Mouse (Mus musculus) left cerebral cortex, postnatal 14 days (tissue): ENCODE measurements around the gene Dnaja4. TPM values are rescaled to one million over a fixed set of nuclear protein-coding genes. Genes with fewer than 3 reads are reported as not detected.
"Not testable (repeated sequence)": the region's sequence is repeated elsewhere in the genome, so short reads cannot be mapped to it uniquely, and the experiment has no call there.

Experiments used
- DNase-seq, 2 experiments: peaks; one replicate each; pipeline ENCODE4 v3.0.0; 2021 to 2022; ENCODE audit warnings: low spot score in 2 of 2, mixed read lengths in 1 of 2
- intact Hi-C: fragments of 180-260 bp; cut with DNase I; formaldehyde crosslinking; loops from one replicate; pipeline ENCODE4 v1.15.1; 2025
- total RNA-seq, 2 experiments: library from RNA; stranded (reverse); gene quantifications; 2 replicates each; pipeline ENCODE4 v1.2.3; 2021

Dnaja4 gene
- total RNA-seq, 2 experiments from 2014 or later: 23.9 to 24.4 TPM

GRCm38 (mm10) chr9:54691241-54691805 is 7.3 kb upstream of the Dnaja4 start:
- intact Hi-C loops, DNase-seq: not testable (repeated sequence)

- DNase-seq: no peak
- intact Hi-C loops: no loop called here
Measured at GRCm38 (mm10) chr9:54699087-54699344, 343 bp downstream of the Dnaja4 start.

DNA sequence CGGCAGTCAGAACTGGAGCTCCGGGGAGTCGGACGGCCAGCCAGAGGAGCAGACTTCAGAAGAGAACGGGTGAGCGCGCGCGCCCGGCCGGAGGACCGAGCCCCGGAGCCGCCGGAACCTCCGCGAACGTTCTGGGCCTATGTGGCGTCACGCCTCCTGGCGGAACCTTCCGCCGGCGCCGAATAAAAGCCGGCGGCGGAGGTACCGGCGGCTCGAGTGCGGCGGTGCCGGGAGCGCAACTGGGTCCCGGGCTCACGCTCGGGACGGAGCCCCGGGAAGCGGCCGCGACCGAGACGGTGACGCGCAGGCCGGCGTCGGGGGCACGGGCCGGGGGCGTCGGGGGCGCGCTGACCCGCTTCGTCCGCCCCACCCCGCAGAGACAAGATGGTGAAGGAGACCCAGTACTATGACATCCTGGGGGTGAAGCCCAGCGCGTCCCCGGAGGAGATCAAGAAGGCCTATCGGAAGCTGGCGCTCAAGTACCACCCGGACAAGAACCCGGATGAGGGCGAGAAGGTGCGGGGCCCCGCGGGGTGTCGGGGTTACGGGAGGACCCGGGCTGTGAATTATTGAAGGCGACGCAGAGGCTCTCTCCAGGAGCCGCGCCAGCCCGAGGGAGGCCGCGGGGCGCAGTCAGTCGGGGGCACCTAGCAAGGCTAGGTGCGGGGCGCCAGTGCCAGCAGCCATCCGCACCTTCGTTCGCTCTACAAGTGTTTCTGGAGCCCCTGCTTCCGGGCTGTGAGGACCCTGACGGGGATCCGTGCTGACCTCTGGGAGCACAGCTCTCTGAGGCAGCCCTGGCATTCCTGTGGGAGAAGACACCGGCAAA is 886 bp downstream of the Dnaja4 start:
- intact Hi-C loops: no loop called here
- DNase-seq: peak; percentile 79 to 84

DNA sequence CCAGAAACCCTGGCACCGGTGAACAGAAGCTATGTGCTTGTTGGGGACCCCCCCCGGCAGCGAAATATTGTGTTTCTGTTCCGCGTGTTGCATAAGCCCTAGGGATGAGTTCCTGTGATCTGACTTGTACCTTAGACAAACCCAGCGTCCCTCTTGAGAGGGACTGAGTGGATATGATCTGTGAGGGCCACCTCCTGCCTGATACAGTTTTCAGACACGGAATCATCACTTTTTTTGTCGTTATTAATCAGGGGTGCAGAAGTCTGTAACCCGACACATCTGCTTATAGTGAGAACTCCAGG is 1.5 kb downstream of the Dnaja4 start:
- peak in 1 of 2 experiments; percentile 36 for DNase-seq
- intact Hi-C loops: no loop called here

DNA sequence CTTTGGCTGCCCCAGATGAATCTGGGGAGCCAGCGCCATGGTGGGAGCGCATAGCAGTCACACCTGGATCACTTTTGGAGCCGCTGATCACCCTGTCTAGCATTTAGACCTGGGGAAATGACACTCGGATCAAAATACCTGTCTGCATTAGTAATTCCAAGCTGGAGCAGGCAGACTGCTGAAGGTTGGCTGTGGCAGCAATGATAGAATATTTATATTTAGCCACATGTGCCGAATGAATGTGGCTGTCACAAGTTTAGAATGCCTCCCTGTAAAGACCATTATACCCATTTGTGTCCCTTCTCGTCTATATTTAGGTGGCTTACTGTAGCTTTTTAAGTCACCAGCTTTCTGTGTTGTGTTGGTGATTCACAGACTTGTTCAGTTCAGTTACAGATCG is 2.1 kb downstream of the Dnaja4 start:
- no peak for DNase-seq
- intact Hi-C loops: no loop called here

GRCm38 (mm10) chr9:54702581-54702980 is 3.9 kb downstream of the Dnaja4 start:
- intact Hi-C loops: no loop called here
- DNase-seq: no peak

- DNase-seq: no peak
Measured at GRCm38 (mm10) chr9:54704361-54704760, 5.7 kb downstream of the Dnaja4 start.

DNA sequence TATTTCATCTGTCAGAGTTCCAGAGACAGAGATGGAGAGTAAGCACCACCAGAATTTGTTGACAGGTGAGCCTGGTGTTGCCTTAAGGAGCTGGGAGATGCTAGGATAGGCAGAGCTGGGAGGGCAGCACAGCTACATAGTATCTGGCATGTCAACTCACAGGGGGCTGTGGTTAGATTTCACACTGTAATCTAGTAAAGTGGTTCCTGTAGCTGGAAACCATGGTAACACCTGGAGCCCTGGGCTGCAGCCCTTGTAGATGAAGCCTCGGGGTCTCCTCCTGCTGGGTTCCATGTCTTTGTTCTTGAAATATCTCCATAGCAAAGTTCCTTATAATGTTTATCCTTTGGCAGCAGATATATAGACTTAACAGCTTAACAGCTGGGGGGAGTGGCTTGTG is 6.9 kb downstream of the Dnaja4 start:
- intact Hi-C loops: no loop called here
- no peak for DNase-seq

More at GRCm38 (mm10) chr9:54704361-54704760, 5.7 kb downstream of the Dnaja4 start:
- intact Hi-C loops: no loop called here

DNA sequence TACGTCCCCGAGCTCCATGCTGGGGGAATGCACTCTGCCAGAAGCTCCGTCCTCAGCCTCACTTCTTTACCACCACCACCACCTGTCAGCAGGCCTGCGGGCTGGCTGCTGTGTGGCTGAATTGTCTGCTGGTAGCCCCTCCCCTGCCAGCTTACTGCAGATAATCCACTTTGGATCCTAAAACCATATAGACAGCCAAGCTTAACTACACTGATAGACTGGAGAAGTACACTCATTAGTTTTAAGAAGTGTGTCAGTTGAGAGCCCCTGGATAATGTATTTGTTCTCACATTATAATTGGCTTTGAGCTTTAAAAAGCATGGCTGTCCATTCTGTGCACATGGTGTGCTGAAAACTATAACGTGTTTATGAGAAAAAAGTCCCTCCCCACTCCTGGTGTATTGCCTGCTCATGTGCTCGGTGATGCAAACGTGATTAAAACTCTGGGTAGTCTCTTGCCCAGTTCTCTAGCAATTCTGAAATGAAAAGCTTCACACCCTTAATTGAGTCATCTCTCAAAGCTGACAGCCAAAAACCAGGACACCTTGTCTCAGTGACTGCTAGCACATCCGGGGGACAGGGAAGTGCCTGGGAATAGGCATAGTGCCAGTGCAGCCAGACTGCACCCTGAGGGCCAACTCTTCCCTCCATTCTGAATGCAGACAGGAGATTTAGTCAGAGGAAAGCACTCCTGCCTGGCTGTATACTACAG is 8.8 kb downstream of the Dnaja4 start:
- intact Hi-C loops: no loop called here
- DNase-seq: peak in 1 of 2 experiments; percentile 78

DNA sequence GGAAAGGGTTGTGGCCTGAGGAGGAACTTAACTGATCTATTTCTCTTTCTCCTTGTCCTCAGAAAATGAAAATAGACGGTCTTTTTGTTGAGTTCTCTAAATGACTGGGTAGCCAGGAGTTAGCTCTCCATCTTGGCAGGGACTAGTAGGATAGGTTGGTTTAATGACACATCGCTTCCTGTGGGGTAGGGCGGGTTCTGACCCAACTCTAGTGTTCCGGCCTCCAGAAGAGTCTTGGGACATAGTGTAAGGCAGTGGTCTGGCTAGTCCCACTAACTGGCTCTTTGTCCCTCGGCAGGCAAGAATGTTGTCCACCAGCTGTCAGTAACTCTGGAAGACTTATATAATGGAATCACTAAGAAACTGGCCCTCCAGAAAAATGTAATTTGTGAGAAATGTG is 9.4 kb downstream of the Dnaja4 start:
- DNase-seq: no peak
- intact Hi-C loops: no loop called here

GRCm38 (mm10) chr9:54715776-54716175 is 17.1 kb downstream of the Dnaja4 start:
- no peak for DNase-seq
- intact Hi-C loops: no loop called here

GRCm38 (mm10) chr9:54717527-54717926 is 18.9 kb downstream of the Dnaja4 start:
- intact Hi-C loops: no loop called here
- DNase-seq: no peak

- no peak for DNase-seq
- intact Hi-C loops: no loop called here
Measured at GRCm38 (mm10) chr9:54722156-54722555, 23.5 kb downstream of the Dnaja4 start.

- no peak for DNase-seq
- intact Hi-C loops: no loop called here
Measured at GRCm38 (mm10) chr9:54722596-54722995, 23.9 kb downstream of the Dnaja4 start.

DNA sequence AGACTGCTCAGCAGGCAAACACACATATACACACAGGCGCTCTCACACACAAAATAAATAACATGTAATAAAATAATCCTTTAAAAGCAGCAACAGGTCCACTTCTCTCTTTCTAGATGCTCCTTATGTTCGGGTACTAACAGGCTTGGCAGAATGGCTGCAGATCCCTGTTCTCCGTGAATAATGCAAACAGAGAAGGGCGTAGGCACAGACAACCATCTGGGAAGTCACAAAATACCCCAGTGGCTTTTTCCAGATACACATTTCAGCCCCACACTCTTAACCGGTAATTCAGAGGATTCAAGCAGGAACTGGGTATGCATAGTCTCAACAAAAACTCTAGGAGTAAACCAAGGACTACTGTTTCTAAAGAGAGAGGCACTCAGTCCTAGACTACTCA is 27.6 kb downstream of the Dnaja4 start:
- intact Hi-C loops: no loop called here

DNA sequence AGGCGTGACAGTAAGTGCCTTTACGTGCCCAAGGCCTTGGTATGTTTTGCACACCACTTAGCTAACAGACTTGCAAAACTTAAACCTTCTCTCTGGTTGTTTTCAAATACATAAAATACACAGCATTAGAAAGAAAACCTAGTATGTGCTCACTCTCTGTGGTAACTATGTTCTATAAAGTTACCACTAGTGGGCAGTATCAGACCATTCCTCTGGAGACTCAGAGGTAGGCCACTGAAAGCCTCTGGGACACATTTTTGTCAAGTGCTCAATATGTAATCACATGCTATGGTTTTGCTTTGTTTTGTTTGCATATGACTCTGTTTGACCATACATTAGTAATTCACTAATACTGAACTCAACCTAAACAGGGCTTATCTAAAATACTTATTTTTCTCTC is 33.4 kb downstream of the Dnaja4 start:
- intact Hi-C loops: loop anchor here (10.0 kb wide), 1 partner anchor 163 kb away; no protein-coding TSS in a partner anchor
- no peak for DNase-seq

More for the DNA sequence above, 27.6 kb downstream of the Dnaja4 start:
- DNase-seq: no peak

DNA sequence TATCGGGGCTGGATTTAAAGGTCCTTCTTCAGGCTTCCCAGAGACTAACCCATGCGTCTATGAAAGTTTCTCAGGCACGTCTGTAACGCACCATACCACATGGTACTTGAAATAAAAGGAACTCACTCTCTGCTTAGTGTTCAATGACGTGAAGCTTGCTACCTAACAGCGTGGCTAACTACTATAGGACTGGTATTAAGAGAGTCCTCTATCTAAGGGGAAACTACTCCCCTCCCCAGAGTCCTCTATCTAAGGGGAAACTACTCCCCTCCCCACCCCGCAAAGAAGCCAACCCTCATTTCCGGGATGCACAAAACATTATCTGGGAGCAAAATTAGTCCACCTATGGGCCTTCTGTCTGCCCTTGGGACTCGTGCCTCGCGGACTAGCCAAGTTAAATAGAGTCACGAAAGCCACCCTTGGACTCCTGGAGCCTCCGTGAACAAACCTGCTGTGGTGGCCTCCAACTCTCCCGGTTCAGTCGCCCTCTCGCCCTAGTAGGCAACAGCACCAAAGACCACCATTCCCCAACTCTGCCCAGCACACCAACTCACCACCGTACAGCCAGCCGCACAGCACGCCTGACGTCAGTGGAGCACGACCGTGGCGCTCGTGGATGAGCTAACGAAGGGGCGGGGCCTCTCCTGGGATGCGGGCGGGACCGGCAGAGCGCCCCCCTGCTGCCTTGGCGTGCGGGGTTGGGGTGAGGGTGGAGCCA is 35.4 kb downstream of the Dnaja4 start, which contains the start of gene Wdr61:
Gene Wdr61 (minus strand): TSS at position 599 of the 718 bp plus-strand sequence.
- peak; percentile 96 to 97 for DNase-seq
- intact Hi-C loops: loop anchor here (10.0 kb wide), 1 partner anchor 161 kb away; no protein-coding TSS in a partner anchor

DNA sequence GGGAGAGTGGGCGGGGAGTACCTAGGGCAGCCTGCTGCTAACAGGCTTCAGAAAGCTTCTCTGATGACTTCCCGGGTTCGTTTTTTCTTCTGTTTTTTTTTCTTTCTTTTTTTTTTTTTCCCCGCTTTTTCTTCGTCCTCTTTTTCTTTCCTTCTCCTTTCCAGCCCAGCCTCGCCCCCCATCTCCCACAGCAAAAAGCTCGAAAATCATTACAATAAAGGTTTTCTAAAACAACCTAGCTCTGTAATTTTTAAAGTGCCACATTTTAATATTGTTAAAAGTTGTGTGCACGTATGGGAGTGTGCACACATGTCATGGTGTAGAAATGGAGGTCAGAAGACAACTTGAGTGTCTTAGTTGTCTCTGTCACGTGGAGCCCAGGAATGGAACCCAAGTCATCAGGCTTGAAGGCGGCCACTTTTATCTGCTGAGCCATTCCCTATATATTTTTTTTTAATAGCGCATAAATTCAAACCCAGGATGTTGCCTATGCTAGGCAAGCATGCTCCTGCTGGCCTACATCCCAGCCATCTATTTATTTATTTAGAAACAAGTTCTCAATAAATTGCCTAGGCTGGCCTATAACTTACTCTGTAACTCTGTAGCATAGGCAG is 36.1 kb downstream of the Dnaja4 start:
- intact Hi-C loops: loop anchor here (10.0 kb wide), 1 partner anchor 160 kb away; no protein-coding TSS in a partner anchor
- DNase-seq: no peak

DNA sequence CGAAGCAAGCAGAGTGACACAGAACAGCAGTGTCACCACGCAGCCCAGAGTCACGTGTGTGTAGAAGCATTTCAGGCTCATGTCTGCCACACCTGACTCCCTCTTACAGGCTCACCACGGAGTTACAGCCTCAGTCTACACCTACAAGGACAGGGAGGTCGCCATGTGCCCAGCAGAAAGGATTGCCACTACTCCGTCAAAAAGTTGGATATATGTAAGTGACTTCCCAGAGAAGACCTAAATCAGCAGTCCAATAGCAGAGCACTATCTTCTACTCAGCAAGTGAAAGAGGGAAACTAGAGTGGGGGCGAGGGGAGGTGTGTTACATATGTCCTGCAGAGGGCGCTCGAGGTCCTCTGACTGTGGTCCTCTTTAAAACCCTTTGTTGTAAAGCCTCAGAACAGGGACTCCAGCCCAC is 37.6 kb downstream of the Dnaja4 start:
- peak; percentile 49 for DNase-seq
- intact Hi-C loops: loop anchor here (10.0 kb wide), 1 partner anchor 159 kb away; no protein-coding TSS in a partner anchor
